Mouse (Mus musculus): ENCODE data around the gene Upf2.
A peak's percentile ranks its signal among the peaks of the same experiment; 100 is the strongest.
"Not testable (repeated sequence)": the region's sequence is repeated elsewhere in the genome, so short reads cannot be mapped to it uniquely, and the experiment has no call there.

Gene Upf2

GRCm38 (mm10) chr2:5949821-5950220 lies 1.4 kb upstream of the Upf2 start:
- not testable (repeated sequence) for DNase-seq (ENCODE audit: low spot score in 2 of 2)

GRCm38 (mm10) chr2:5950305-5950704 lies 964 bp upstream of the Upf2 start:
- DNase-seq (ENCODE audit: low spot score in 2 of 2) = no peak

GRCm38 (mm10) chr2:5951621-5952211 lies 447 bp downstream of the Upf2 start:
- no peak for DNase-seq (ENCODE audit: low spot score in 2 of 2)

GRCm38 (mm10) chr2:5957705-5958104 lies 6.4 kb downstream of the Upf2 start:
- no peak for DNase-seq (ENCODE audit: low spot score in 2 of 2)

GRCm38 (mm10) chr2:5962265-5962664 lies 11.0 kb downstream of the Upf2 start:
- no peak for DNase-seq (ENCODE audit: low spot score in 2 of 2)

GRCm38 (mm10) chr2:5963729-5964128 lies 12.5 kb downstream of the Upf2 start:
- DNase-seq (ENCODE audit: low spot score in 2 of 2) = not testable (repeated sequence)

- DNase-seq (ENCODE audit: low spot score in 2 of 2) = no peak
Measured at GRCm38 (mm10) chr2:5965972-5966371, 14.7 kb downstream of the Upf2 start.

- not testable (repeated sequence) for DNase-seq (ENCODE audit: low spot score in 2 of 2)
Measured at GRCm38 (mm10) chr2:5970629-5971028, 19.4 kb downstream of the Upf2 start.

- no peak for DNase-seq (ENCODE audit: low spot score in 2 of 2)
Measured at GRCm38 (mm10) chr2:5977532-5977931, 26.3 kb downstream of the Upf2 start.

GRCm38 (mm10) chr2:5995538-5995937 lies 44.3 kb downstream of the Upf2 start:
- DNase-seq (ENCODE audit: low spot score in 2 of 2) = peak in 1 of 2 experiments; percentile 8

- DNase-seq (ENCODE audit: low spot score in 2 of 2) = no peak
Measured at GRCm38 (mm10) chr2:6003949-6004348, 52.7 kb downstream of the Upf2 start.

- no peak for DNase-seq (ENCODE audit: low spot score in 2 of 2)
Measured at GRCm38 (mm10) chr2:6014532-6014931, 63.3 kb downstream of the Upf2 start.

GRCm38 (mm10) chr2:6015182-6015581 lies 63.9 kb downstream of the Upf2 start:
- DNase-seq (ENCODE audit: low spot score in 2 of 2) = not testable (repeated sequence)

- no peak for DNase-seq (ENCODE audit: low spot score in 2 of 2)
Measured at GRCm38 (mm10) chr2:6020570-6020969, 69.3 kb downstream of the Upf2 start.

GRCm38 (mm10) chr2:6042644-6043043 lies 91.4 kb downstream of the Upf2 start:
- no peak for DNase-seq (ENCODE audit: low spot score in 2 of 2)

- DNase-seq (ENCODE audit: low spot score in 2 of 2) = no peak
Measured at GRCm38 (mm10) chr2:6046796-6047195, 95.5 kb downstream of the Upf2 start.

GRCm38 (mm10) chr2:6048570-6048969 lies 97.3 kb downstream of the Upf2 start:
- no peak for DNase-seq (ENCODE audit: low spot score in 2 of 2)

- no peak for DNase-seq (ENCODE audit: low spot score in 2 of 2)
Measured at GRCm38 (mm10) chr2:6049018-6049417, 97.7 kb downstream of the Upf2 start.

- no peak for DNase-seq (ENCODE audit: low spot score in 2 of 2)
Measured at GRCm38 (mm10) chr2:6055466-6055865, 104.2 kb downstream of the Upf2 start.

- no peak for DNase-seq (ENCODE audit: low spot score in 2 of 2)
Measured at GRCm38 (mm10) chr2:6056518-6056917, 105.2 kb downstream of the Upf2 start.

GRCm38 (mm10) chr2:6059291-6059690 lies 108.0 kb downstream of the Upf2 start:
- DNase-seq (ENCODE audit: low spot score in 2 of 2) = no peak

- no peak for DNase-seq (ENCODE audit: low spot score in 2 of 2)
Measured at GRCm38 (mm10) chr2:6060071-6060804, 109.0 kb downstream of the Upf2 start.

- no peak for DNase-seq (ENCODE audit: low spot score in 2 of 2)
Measured at GRCm38 (mm10) chr2:6067341-6067740, 116.1 kb downstream of the Upf2 start.
